Comparison of ENCODE assay signal across 18 mouse cellular contexts in genomic region chr12:99264386-99264785, GRCm38 (mm10).
A peak's percentile ranks its signal among the peaks of the same experiment; 100 is the strongest.
DNase-seq lines count a peak whose midpoint lies in the region; ATAC-seq and TF ChIP-seq lines count a peak whose summit lies in the region.
"Had no signal": no experiment of that assay in that cellular context is flagged by ENCODE, and none has a peak within 500 bp of the region (broad histone marks: within the 10 kb centered on the region; RNA-seq: fewer than 3 reads in every experiment).

No protein-coding gene starts in this region.

- WGBS in cerebellum, adult 2 months, result 59% methylated on average over 7 of the region's 7 CpGs
- WGBS in lung, adult 2 months, result 71% methylated on average over 7 of the region's 7 CpGs
- 43% methylated on average over 7 of the region's 7 CpGs for WGBS in thymus, adult 2 months

- H3K27me3 ChIP-seq in cerebellum, adult 2 months (ENCODE audit: control insufficient read depth, insufficient read depth, low read length), result no peaks in the 10 kb centered on the region
- no peaks in the 10 kb centered on the region for H3K27me3 ChIP-seq in thymus, adult 2 months (ENCODE audit: control insufficient read depth, insufficient read depth, low read length)
- H3K27me3 ChIP-seq: heart, embryonic 15.5 days; hindbrain, embryonic 12.5 days; liver, embryonic 15.5 days; Patski had no signal

- peaks cover 33% of the 10 kb centered on the region for H3K4me1 ChIP-seq in cerebellum, adult 2 months (ENCODE audit: control insufficient read depth, insufficient read depth, low read length)
- H3K4me1 ChIP-seq in lung, adult 2 months (ENCODE audit: control insufficient read depth, insufficient read depth, low read length), result peaks cover 18% of the 10 kb centered on the region
- peaks cover 28% of the 10 kb centered on the region for H3K4me1 ChIP-seq in bone marrow macrophage, adult 2 months (ENCODE audit: control insufficient read depth, insufficient read depth, low read length)
- no peaks in the 10 kb centered on the region for H3K4me1 ChIP-seq in thymus, adult 2 months (replicated peaks; ENCODE audit: control insufficient read depth, insufficient read depth, low read length)

- TF ChIP-seq CTCF in cerebellum, adult 2 months (IDR thresholded peaks at IDR 0.05; ENCODE audit: borderline replicate concordance, insufficient read depth, low read depth, low read length), result no peak
- no peak for TF ChIP-seq CTCF in lung, adult 2 months (IDR thresholded peaks at IDR 0.05; ENCODE audit: insufficient read depth, low read length)
- no peak for TF ChIP-seq CTCF in bone marrow macrophage, adult 2 months (IDR thresholded peaks at IDR 0.05; ENCODE audit: low read depth, low read length)
- no peak for TF ChIP-seq CTCF in thymus, adult 2 months (IDR thresholded peaks at IDR 0.05; ENCODE audit: borderline replicate concordance, control insufficient read depth, extremely low read depth, insufficient read depth, low read length, poor library complexity)

- no peaks in the 10 kb centered on the region for H3K36me3 ChIP-seq in thymus, adult 2 months (ENCODE audit: control insufficient read depth, insufficient read depth, low read length)
- H3K36me3 ChIP-seq: heart, embryonic 15.5 days; hindbrain, embryonic 12.5 days; liver, embryonic 15.5 days had no signal

- DNase-seq in cerebellum, adult 2 months, result no peak
- DNase-seq in cerebellum, postnatal 36 days, result no peak
- DNase-seq in lung, postnatal 36 days, result peak; percentile 24
- DNase-seq in lung, adult 2 months, result no peak
- DNase-seq in adrenal gland, postnatal 36 days, result no peak
- DNase-seq in thymus, adult 2 months, result no peak
- DNase-seq: cerebellum, adult 11-12 months; gastrocnemius, postnatal 36 days; kidney, adult 9 months; kidney, postnatal 36 days; right cerebral cortex, postnatal 14 days had no signal

- TF ChIP-seq POLR2A in cerebellum, adult 2 months (IDR thresholded peaks at IDR 0.05; ENCODE audit: borderline replicate concordance, insufficient read depth, low read length), result no peak
- TF ChIP-seq POLR2A in lung, adult 2 months (IDR thresholded peaks at IDR 0.05; ENCODE audit: borderline replicate concordance, extremely low read depth, low read depth, low read length), result no peak
- TF ChIP-seq POLR2A in bone marrow macrophage, adult 2 months (IDR thresholded peaks at IDR 0.05; ENCODE audit: borderline replicate concordance, low read depth, low read length), result no peak
- no peak for TF ChIP-seq POLR2A in thymus, adult 2 months (IDR thresholded peaks at IDR 0.05; ENCODE audit: control insufficient read depth, extremely low read depth, insufficient read depth, low read length, poor library complexity)

- peak; percentile 88 for ATAC-seq in megakaryocyte progenitor cell, adult 5-6 weeks (replicated peaks; ENCODE audit: poor library complexity)
- ATAC-seq: midbrain, embryonic 16.5 days; Patski had no signal

- H3K4me3 ChIP-seq in cerebellum, adult 2 months (replicated peaks; ENCODE audit: insufficient read depth, low read depth, low read length), result no peak overlapping the region
- no peak overlapping the region for H3K4me3 ChIP-seq in lung, adult 2 months (replicated peaks; ENCODE audit: extremely low read depth, low read depth, low read length)
- H3K4me3 ChIP-seq in bone marrow macrophage, adult 2 months (ENCODE audit: insufficient read depth, low read length), result no peak overlapping the region
- no peak overlapping the region for H3K4me3 ChIP-seq in thymus, adult 2 months (ENCODE audit: control insufficient read depth, insufficient read depth, low read length)
- H3K4me3 ChIP-seq: heart, embryonic 15.5 days; hindbrain, embryonic 12.5 days; liver, embryonic 15.5 days had no signal

- H3K27ac ChIP-seq in cerebellum, adult 2 months (ENCODE audit: insufficient read depth, low read length), result 0 out of 2 replicates have a peak overlapping the region, but pooled peaks have one; percentile 0
- H3K27ac ChIP-seq in bone marrow macrophage, adult 2 months (ENCODE audit: insufficient read depth, low read depth, low read length), result peak overlapping the region; percentile 65
- no peak overlapping the region for H3K27ac ChIP-seq in thymus, adult 2 months (ENCODE audit: control insufficient read depth, insufficient read depth, low read length)
- H3K27ac ChIP-seq: heart, embryonic 15.5 days; hindbrain, embryonic 12.5 days; liver, embryonic 15.5 days had no signal
